Mouse (Mus musculus): ENCODE data around the gene Shisal1.

Gene Shisal1

GRCm38 (mm10) chr15:84380181-84380580 is 66.7 kb downstream of the Shisal1 start:
- DNase-seq (ENCODE audit: low spot score in 2 of 2) = no peak

- DNase-seq (ENCODE audit: low spot score in 2 of 2) = no peak
Measured at GRCm38 (mm10) chr15:84378734-84379133, 68.2 kb downstream of the Shisal1 start.

- DNase-seq (ENCODE audit: low spot score in 2 of 2) = no peak
Measured at GRCm38 (mm10) chr15:84372801-84373200, 74.1 kb downstream of the Shisal1 start.

- DNase-seq (ENCODE audit: low spot score in 2 of 2) = no peak
Measured at GRCm38 (mm10) chr15:84367402-84367801, 79.5 kb downstream of the Shisal1 start.

- no peak for DNase-seq (ENCODE audit: low spot score in 2 of 2)
Measured at GRCm38 (mm10) chr15:84366574-84366989, 80.3 kb downstream of the Shisal1 start.

- DNase-seq (ENCODE audit: low spot score in 2 of 2) = no peak
Measured at GRCm38 (mm10) chr15:84365675-84366381, 81.1 kb downstream of the Shisal1 start.

- no peak for DNase-seq (ENCODE audit: low spot score in 2 of 2)
Measured at GRCm38 (mm10) chr15:84364746-84365145, 82.2 kb downstream of the Shisal1 start.

GRCm38 (mm10) chr15:84355081-84355480 is 91.8 kb downstream of the Shisal1 start:
- no peak for DNase-seq (ENCODE audit: low spot score in 2 of 2)

GRCm38 (mm10) chr15:84351915-84352844 is 94.7 kb downstream of the Shisal1 start:
- no peak for DNase-seq (ENCODE audit: low spot score in 2 of 2)

GRCm38 (mm10) chr15:84351342-84351741 is 95.6 kb downstream of the Shisal1 start:
- no peak for DNase-seq (ENCODE audit: low spot score in 2 of 2)

- DNase-seq (ENCODE audit: low spot score in 2 of 2) = no peak
Measured at GRCm38 (mm10) chr15:84349915-84350738, 96.8 kb downstream of the Shisal1 start.

- DNase-seq (ENCODE audit: low spot score in 2 of 2) = no peak
Measured at GRCm38 (mm10) chr15:84348769-84349168, 98.1 kb downstream of the Shisal1 start.

- DNase-seq (ENCODE audit: low spot score in 2 of 2) = no peak
Measured at GRCm38 (mm10) chr15:84340926-84341325, 106.0 kb downstream of the Shisal1 start.

GRCm38 (mm10) chr15:84337599-84337998 is 109.3 kb downstream of the Shisal1 start:
- DNase-seq (ENCODE audit: low spot score in 2 of 2) = no peak

GRCm38 (mm10) chr15:84336281-84336817 is 110.5 kb downstream of the Shisal1 start:
- no peak for DNase-seq (ENCODE audit: low spot score in 2 of 2)

- no peak for DNase-seq (ENCODE audit: low spot score in 2 of 2)
Measured at GRCm38 (mm10) chr15:84331066-84331612, 115.8 kb downstream of the Shisal1 start.

- no peak for DNase-seq (ENCODE audit: low spot score in 2 of 2)
Measured at GRCm38 (mm10) chr15:84329940-84330339, 117.0 kb downstream of the Shisal1 start.

Measured in heart, adult 9 months (tissue).